Mouse (Mus musculus): ENCODE results near the gene Slc24a3. TPM values are rescaled to one million over a fixed set of nuclear protein-coding genes. Genes with fewer than 3 reads are reported as not detected.
A peak's percentile ranks its signal among the peaks of the same experiment; 100 is the strongest.

The Slc24a3 gene
- polyA plus RNA-seq, 1 experiment from 2014 or later = 0.57 TPM

DNA sequence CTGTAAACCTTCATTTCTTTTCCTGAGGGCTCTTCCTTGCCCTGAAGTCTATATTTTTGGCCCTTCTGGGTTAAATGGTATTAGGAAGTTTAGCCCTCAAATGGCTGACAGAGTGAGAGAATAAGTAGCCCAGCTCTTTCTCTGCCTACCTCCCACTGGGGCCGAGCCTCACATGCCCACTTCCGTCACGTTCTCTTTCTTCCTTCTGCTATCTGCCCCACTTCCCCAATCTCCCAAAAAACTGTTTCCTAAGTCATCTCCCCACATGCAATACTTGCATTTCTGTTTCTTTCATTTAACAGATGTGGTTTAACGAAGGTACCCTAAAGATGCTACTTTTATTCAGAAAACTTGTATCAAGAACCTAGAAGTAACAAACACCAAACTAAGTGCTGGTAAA lies 406.6 kb downstream of the Slc24a3 start:
- no peaks in the 10 kb centered on the region for H3K9me3 ChIP-seq (ENCODE audit: control insufficient read depth, low read length)
- WGBS = 84% methylated on average over 4 of the region's 4 CpGs
- no peak overlapping the region for H3K27ac ChIP-seq (replicated peaks; ENCODE audit: low read depth, low read length)
- H3K4me2 ChIP-seq (ENCODE audit: low read depth, severe bottlenecking) = no peak overlapping the region
- no peaks in the 10 kb centered on the region for H3K4me1 ChIP-seq (ENCODE audit: control insufficient read depth, insufficient read depth, low read length)
- H3K4me3 ChIP-seq (ENCODE audit: low read depth, low read length) = no peak overlapping the region
- ATAC-seq (ENCODE audit: insufficient number of reproducible peaks, low FRiP score, low TSS enrichment, low read depth) = no peak
- no peaks in the 10 kb centered on the region for H3K27me3 ChIP-seq (ENCODE audit: control insufficient read depth, insufficient read depth, low read length)
- H3K36me3 ChIP-seq (ENCODE audit: control insufficient read depth, insufficient read depth, low read length) = no peaks in the 10 kb centered on the region
- DNase-seq (ENCODE audit: low spot score) = no peak
- H3K9ac ChIP-seq (ENCODE audit: low read length) = no peak overlapping the region

GRCm38 (mm10) chr2:145583103-145583502 lies 415.5 kb downstream of the Slc24a3 start:
- DNase-seq (ENCODE audit: low spot score) (no peak), ATAC-seq (ENCODE audit: insufficient number of reproducible peaks, low FRiP score, low TSS enrichment, low read depth) (no peak)
- no peak overlapping the region for H3K4me3 ChIP-seq (ENCODE audit: low read depth, low read length)
- H3K9me3 ChIP-seq (ENCODE audit: control insufficient read depth, low read length) = no peaks in the 10 kb centered on the region
- no peak overlapping the region for H3K27ac ChIP-seq (replicated peaks; ENCODE audit: low read depth, low read length)
- H3K36me3 ChIP-seq (ENCODE audit: control insufficient read depth, insufficient read depth, low read length) = no peaks in the 10 kb centered on the region
- no peaks in the 10 kb centered on the region for H3K27me3 ChIP-seq (ENCODE audit: control insufficient read depth, insufficient read depth, low read length)
- H3K4me1 ChIP-seq (ENCODE audit: control insufficient read depth, insufficient read depth, low read length) = no peaks in the 10 kb centered on the region
- 72% methylated on average over 3 of the region's 3 CpGs for WGBS
- no peak overlapping the region for H3K4me2 ChIP-seq (ENCODE audit: low read depth, severe bottlenecking)
- no peak overlapping the region for H3K9ac ChIP-seq (ENCODE audit: low read length)

DNA sequence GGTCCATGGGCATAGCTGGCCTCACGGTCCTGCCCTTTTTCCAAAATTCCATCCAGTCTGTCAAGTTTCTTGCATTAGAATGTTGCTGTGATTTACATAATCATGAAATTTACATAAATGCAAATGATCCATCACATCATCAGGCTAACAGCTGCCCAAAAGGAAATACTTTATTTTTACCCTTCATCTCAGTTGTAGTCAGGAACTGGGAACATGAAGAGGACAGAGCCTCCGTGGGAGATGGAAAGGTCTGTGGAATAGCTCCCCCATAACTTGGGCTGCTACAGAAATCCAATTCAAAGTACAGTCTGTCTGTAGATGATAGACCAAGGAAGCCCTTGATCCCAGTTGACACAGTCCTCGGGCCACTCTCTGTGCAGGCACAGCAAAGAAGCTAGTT lies 417.9 kb downstream of the Slc24a3 start:
- H3K9me3 ChIP-seq (ENCODE audit: control insufficient read depth, low read length) = no peaks in the 10 kb centered on the region
- no peaks in the 10 kb centered on the region for H3K36me3 ChIP-seq (ENCODE audit: control insufficient read depth, insufficient read depth, low read length)
- ATAC-seq (ENCODE audit: insufficient number of reproducible peaks, low FRiP score, low TSS enrichment, low read depth) (no peak), DNase-seq (ENCODE audit: low spot score) (no peak)
- H3K4me1 ChIP-seq (ENCODE audit: control insufficient read depth, insufficient read depth, low read length) = no peaks in the 10 kb centered on the region
- WGBS = 84% methylated on average over 3 of the region's 3 CpGs
- H3K27me3 ChIP-seq (ENCODE audit: control insufficient read depth, insufficient read depth, low read length) = no peaks in the 10 kb centered on the region
- H3K9ac ChIP-seq (ENCODE audit: low read length) = no peak overlapping the region
- H3K4me2 ChIP-seq (ENCODE audit: low read depth, severe bottlenecking) = no peak overlapping the region
- no peak overlapping the region for H3K4me3 ChIP-seq (ENCODE audit: low read depth, low read length)
- H3K27ac ChIP-seq (replicated peaks; ENCODE audit: low read depth, low read length) = no peak overlapping the region

- no peaks in the 10 kb centered on the region for H3K4me1 ChIP-seq (ENCODE audit: control insufficient read depth, insufficient read depth, low read length)
- no peaks in the 10 kb centered on the region for H3K9me3 ChIP-seq (ENCODE audit: control insufficient read depth, low read length)
- no peaks in the 10 kb centered on the region for H3K36me3 ChIP-seq (ENCODE audit: control insufficient read depth, insufficient read depth, low read length)
- ATAC-seq (ENCODE audit: insufficient number of reproducible peaks, low FRiP score, low TSS enrichment, low read depth) (peak; percentile 65; the same call in 1 of the 2 replicates), DNase-seq (ENCODE audit: low spot score) (peak; percentile 61)
- H3K4me2 ChIP-seq (ENCODE audit: low read depth, severe bottlenecking) = no peak overlapping the region
- no peak overlapping the region for H3K9ac ChIP-seq (ENCODE audit: low read length)
- WGBS = 67% methylated on average over 8 of the region's 8 CpGs
- no peak overlapping the region for H3K4me3 ChIP-seq (ENCODE audit: low read depth, low read length)
- no peak overlapping the region for H3K27ac ChIP-seq (replicated peaks; ENCODE audit: low read depth, low read length)
- no peaks in the 10 kb centered on the region for H3K27me3 ChIP-seq (ENCODE audit: control insufficient read depth, insufficient read depth, low read length)
These were observed 420.6 kb downstream of the Slc24a3 start for GRCm38 (mm10) chr2:145588009-145588737.

DNA sequence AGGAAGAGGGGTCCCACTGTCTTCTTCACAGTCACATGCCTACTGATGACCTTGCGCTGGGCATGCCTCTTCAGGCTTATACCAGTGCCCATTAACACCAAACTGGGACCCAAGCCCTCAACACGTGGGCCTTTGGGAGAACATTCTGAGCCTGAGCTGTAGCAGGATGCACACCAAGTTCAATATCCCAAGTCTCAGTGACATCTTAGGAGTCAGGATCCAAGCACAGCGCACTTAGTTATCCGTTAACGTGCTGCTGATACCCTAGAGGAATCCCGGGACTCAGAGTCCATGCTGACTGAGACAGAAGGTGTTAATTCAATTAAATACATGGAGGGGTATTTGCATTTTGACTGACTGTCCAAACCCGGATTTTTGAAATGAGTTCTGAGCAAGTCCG lies 424.3 kb downstream of the Slc24a3 start:
- H3K4me2 ChIP-seq (ENCODE audit: low read depth, severe bottlenecking) = no peak overlapping the region
- no peak overlapping the region for H3K27ac ChIP-seq (replicated peaks; ENCODE audit: low read depth, low read length)
- H3K36me3 ChIP-seq (ENCODE audit: control insufficient read depth, insufficient read depth, low read length) = no peaks in the 10 kb centered on the region
- WGBS = 86% methylated on average over 8 of the region's 8 CpGs
- no peaks in the 10 kb centered on the region for H3K9me3 ChIP-seq (ENCODE audit: control insufficient read depth, low read length)
- H3K4me3 ChIP-seq (ENCODE audit: low read depth, low read length) = no peak overlapping the region
- no peak for ATAC-seq (ENCODE audit: insufficient number of reproducible peaks, low FRiP score, low TSS enrichment, low read depth)
- H3K4me1 ChIP-seq (ENCODE audit: control insufficient read depth, insufficient read depth, low read length) = no peaks in the 10 kb centered on the region
- DNase-seq (ENCODE audit: low spot score) = no peak
- H3K27me3 ChIP-seq (ENCODE audit: control insufficient read depth, insufficient read depth, low read length) = no peaks in the 10 kb centered on the region
- H3K9ac ChIP-seq (ENCODE audit: low read length) = no peak overlapping the region

DNA sequence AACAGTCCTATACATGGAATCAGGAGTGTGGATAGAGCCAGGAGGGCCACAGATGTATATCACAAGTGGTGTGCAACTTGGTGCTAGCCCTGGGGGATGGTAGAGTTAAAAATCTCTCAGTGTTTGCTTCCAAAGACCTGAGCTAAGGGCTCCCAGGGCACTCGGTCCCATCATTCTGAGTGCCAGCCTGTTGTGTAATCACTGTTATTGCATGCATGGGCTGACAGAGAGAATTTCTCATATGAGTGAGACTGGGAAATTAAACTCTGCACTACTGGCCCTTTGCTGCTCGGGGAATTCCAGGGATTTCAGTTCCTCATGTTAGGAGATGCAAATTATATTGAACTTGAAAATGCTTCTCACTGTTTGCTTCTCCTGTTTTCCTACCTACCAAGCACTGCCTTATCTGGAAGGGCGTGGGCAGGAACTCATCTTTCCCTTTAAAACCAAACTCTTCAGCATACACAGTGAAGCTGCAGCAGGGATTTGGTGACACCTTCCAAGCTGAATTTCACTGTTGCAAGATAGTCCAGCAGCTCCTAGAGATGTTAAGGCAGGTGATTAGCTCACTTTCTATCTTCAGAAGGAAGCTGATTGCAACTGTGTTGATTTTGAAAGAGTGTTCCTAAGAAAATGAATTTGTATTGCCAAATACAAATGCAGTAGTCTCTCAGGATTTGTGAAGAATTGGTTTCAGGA lies 426.2 kb downstream of the Slc24a3 start:
- H3K9ac ChIP-seq (ENCODE audit: low read length) = no peak overlapping the region
- no peak overlapping the region for H3K4me3 ChIP-seq (ENCODE audit: low read depth, low read length)
- H3K4me1 ChIP-seq (ENCODE audit: control insufficient read depth, insufficient read depth, low read length) = no peaks in the 10 kb centered on the region
- 90% methylated on average over 3 of the region's 3 CpGs for WGBS
- H3K36me3 ChIP-seq (ENCODE audit: control insufficient read depth, insufficient read depth, low read length) = no peaks in the 10 kb centered on the region
- no peaks in the 10 kb centered on the region for H3K27me3 ChIP-seq (ENCODE audit: control insufficient read depth, insufficient read depth, low read length)
- no peak for ATAC-seq (ENCODE audit: insufficient number of reproducible peaks, low FRiP score, low TSS enrichment, low read depth)
- no peak for DNase-seq (ENCODE audit: low spot score)
- H3K4me2 ChIP-seq (ENCODE audit: low read depth, severe bottlenecking) = no peak overlapping the region
- H3K27ac ChIP-seq (replicated peaks; ENCODE audit: low read depth, low read length) = no peak overlapping the region
- no peaks in the 10 kb centered on the region for H3K9me3 ChIP-seq (ENCODE audit: control insufficient read depth, low read length)

DNA sequence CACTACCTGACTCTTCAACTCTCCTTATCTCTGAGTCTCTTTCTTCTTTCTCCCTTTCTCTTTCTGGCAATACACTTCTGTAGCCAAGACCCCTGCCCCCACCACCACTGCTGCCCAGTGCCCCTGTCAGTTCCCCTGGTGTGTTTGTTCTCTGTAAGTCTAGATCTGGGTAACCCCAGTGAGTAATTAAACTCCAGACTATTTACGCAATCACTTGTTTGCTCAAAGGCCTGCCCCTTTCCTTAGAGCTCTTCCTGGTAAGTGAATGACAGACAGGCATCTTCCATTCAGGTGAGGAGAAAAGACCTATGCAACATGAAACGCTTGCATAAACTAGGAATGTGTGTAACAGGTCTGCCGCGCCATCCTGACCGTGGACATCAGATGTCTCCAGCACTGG lies 430.3 kb downstream of the Slc24a3 start:
- no peaks in the 10 kb centered on the region; the same call in 1 of the 2 replicates for H3K4me1 ChIP-seq (ENCODE audit: control insufficient read depth, insufficient read depth, low read length)
- WGBS = 90% methylated on average over 5 of the region's 5 CpGs
- H3K27me3 ChIP-seq (ENCODE audit: control insufficient read depth, insufficient read depth, low read length) = no peaks in the 10 kb centered on the region
- no peak for ATAC-seq (ENCODE audit: insufficient number of reproducible peaks, low FRiP score, low TSS enrichment, low read depth)
- H3K9ac ChIP-seq (ENCODE audit: low read length) = no peak overlapping the region
- H3K9me3 ChIP-seq (ENCODE audit: control insufficient read depth, low read length) = no peaks in the 10 kb centered on the region
- no peak overlapping the region for H3K4me3 ChIP-seq (ENCODE audit: low read depth, low read length)
- no peaks in the 10 kb centered on the region for H3K36me3 ChIP-seq (ENCODE audit: control insufficient read depth, insufficient read depth, low read length)
- no peak overlapping the region for H3K27ac ChIP-seq (replicated peaks; ENCODE audit: low read depth, low read length)
- no peak for DNase-seq (ENCODE audit: low spot score)
- no peak overlapping the region for H3K4me2 ChIP-seq (ENCODE audit: low read depth, severe bottlenecking)

- no peaks in the 10 kb centered on the region for H3K9me3 ChIP-seq (ENCODE audit: control insufficient read depth, low read length)
- no peak for ATAC-seq (ENCODE audit: insufficient number of reproducible peaks, low FRiP score, low TSS enrichment, low read depth)
- DNase-seq (ENCODE audit: low spot score) = no peak
These were observed 440.3 kb downstream of the Slc24a3 start for GRCm38 (mm10) chr2:145607844-145608243.

More at GRCm38 (mm10) chr2:145607844-145608243, 440.3 kb downstream of the Slc24a3 start:
- H3K27me3 ChIP-seq (ENCODE audit: control insufficient read depth, insufficient read depth, low read length) = no peaks in the 10 kb centered on the region
- H3K27ac ChIP-seq (replicated peaks; ENCODE audit: low read depth, low read length) = no peak overlapping the region
- H3K36me3 ChIP-seq (ENCODE audit: control insufficient read depth, insufficient read depth, low read length) = no peaks in the 10 kb centered on the region
- no peak overlapping the region for H3K9ac ChIP-seq (ENCODE audit: low read length)
- H3K4me3 ChIP-seq (ENCODE audit: low read depth, low read length) = no peak overlapping the region
- no peak overlapping the region for H3K4me2 ChIP-seq (ENCODE audit: low read depth, severe bottlenecking)
- 93% methylated on average over 5 of the region's 5 CpGs for WGBS
- no peaks in the 10 kb centered on the region for H3K4me1 ChIP-seq (ENCODE audit: control insufficient read depth, insufficient read depth, low read length)
